Mouse (Mus musculus) myocyte (in vitro differentiated cells): Measurements from ENCODE around the gene Tchhl1.

Experiments used
- CEBPB ChIP-seq: IDR thresholded peaks from 2 replicates; pipeline ENCODE4 v1.6.1; 2011; ENCODE audit warnings: mild to moderate bottlenecking, moderate library complexity; ENCODE audit not compliant: poor library complexity, insufficient read depth, severe bottlenecking
- E2F4 ChIP-seq: IDR thresholded peaks from one replicate; pipeline ENCODE4 v1.6.1; 2011; ENCODE audit warnings: mild to moderate bottlenecking, control low read depth, moderate library complexity; ENCODE audit not compliant: insufficient read depth
- MAX ChIP-seq: IDR thresholded peaks from one replicate; pipeline ENCODE4 v1.6.1; 2011; ENCODE audit warnings: low read depth, mild to moderate bottlenecking, control low read depth
- MYOD1 ChIP-seq, 3 experiments: IDR thresholded peaks; one replicate each; pipeline ENCODE4 v1.6.1; 2011; ENCODE audit warnings: control low read depth in 2 of 3, low read depth in 2 of 3, mild to moderate bottlenecking in 2 of 3, moderate library complexity in 1 of 3; ENCODE audit not compliant: insufficient read length in 2 of 3, control insufficient read depth in 1 of 3
- MYOG ChIP-seq, 3 experiments: IDR thresholded peaks; one replicate each; pipeline ENCODE4 v1.6.1; 2011; ENCODE audit warnings: control low read depth in 2 of 3, low read depth in 2 of 3, mild to moderate bottlenecking in 2 of 3; ENCODE audit not compliant: insufficient read length in 2 of 3, control insufficient read depth in 1 of 3, insufficient read depth in 1 of 3
- POLR2A ChIP-seq: IDR thresholded peaks from one replicate; pipeline ENCODE4 v1.6.1; 2011; ENCODE audit warnings: low read depth, mild to moderate bottlenecking, control low read depth, moderate library complexity; ENCODE audit not compliant: insufficient read length
- POLR2AphosphoS2 ChIP-seq: IDR thresholded peaks from one replicate; pipeline ENCODE4 v1.6.1; 2011; ENCODE audit warnings: low read depth, control low read depth; ENCODE audit not compliant: insufficient read length
- REST ChIP-seq: IDR thresholded peaks from one replicate; pipeline ENCODE4 v1.6.1; 2011; ENCODE audit warnings: mild to moderate bottlenecking, control low read depth, moderate library complexity; ENCODE audit not compliant: insufficient read depth, insufficient read length
- SRF ChIP-seq: IDR thresholded peaks from one replicate; pipeline ENCODE4 v1.6.1; 2011; ENCODE audit warnings: low read depth; ENCODE audit not compliant: control insufficient read depth, insufficient read length
- TCF12 ChIP-seq: IDR thresholded peaks from one replicate; pipeline ENCODE4 v1.6.1; 2011; ENCODE audit warnings: mild to moderate bottlenecking, control low read depth; ENCODE audit not compliant: poor library complexity, insufficient read depth, severe bottlenecking
- TCF3 ChIP-seq: IDR thresholded peaks from one replicate; pipeline ENCODE4 v1.6.1; 2011; ENCODE audit warnings: low read depth, control low read depth; ENCODE audit not compliant: insufficient read length
- USF1 ChIP-seq: IDR thresholded peaks from one replicate; pipeline ENCODE4 v1.6.1; 2011; ENCODE audit warnings: low read depth, mild to moderate bottlenecking, control low read depth, moderate library complexity

- TF ChIP-seq CEBPB (no peak), MAX (no peak), POLR2A (no peak), TCF3 (no peak), TCF12 (no peak), MYOG (IDR thresholded peaks at IDR 0.05; ENCODE audit: control insufficient read depth in 1 of 3, insufficient read depth in 1 of 3, insufficient read length in 2 of 3, low read depth in 2 of 3) (no peak), POLR2AphosphoS2 (no peak), USF1 (no peak), E2F4 (no peak), MYOD1 (IDR thresholded peaks at IDR 0.05; ENCODE audit: control insufficient read depth in 1 of 3, insufficient read length in 2 of 3, low read depth in 2 of 3) (no peak), SRF (no peak), REST (no peak)
Observed at GRCm38 (mm10) chr3:93511801-93512200, 43.2 kb downstream of the Tchhl1 start.
